Mouse (Mus musculus) brown adipose tissue, adult 24 weeks (tissue): ENCODE measurements around the gene Gm21983. TPM values are rescaled to one million over a fixed set of nuclear protein-coding genes. Genes with fewer than 3 reads are reported as not detected.
A peak's percentile ranks its signal among the peaks of the same experiment; 100 is the strongest.

Source experiments
- H3K27ac ChIP-seq: fragments of 200-500 bp; replicated peaks from 2 replicates; pipeline ENCODE4 v1.5.1; 2012; ENCODE audit warnings: low read depth, mild to moderate bottlenecking, low read length
- H3K4me1 ChIP-seq: fragments of 200-500 bp; 2 replicates; pipeline ENCODE4 v1.6.1; 2012; ENCODE audit warnings: low read length, mixed read lengths; ENCODE audit not compliant: control insufficient read depth, insufficient read depth, insufficient read length
- H3K4me3 ChIP-seq: fragments of 200-500 bp; 2 replicates; pipeline ENCODE4 v1.5.1; 2012; ENCODE audit warnings: low read depth, mild to moderate bottlenecking, low read length, moderate library complexity; ENCODE audit not compliant: insufficient read depth
- polyA plus RNA-seq: library from polyadenylated mRNA; stranded (reverse); fragments of >200 nt; gene quantifications from 2 replicates; pipeline ENCODE4 v1.2.4, GENCODE M21; 2012; ENCODE audit not compliant: missing spikeins, insufficient read depth, insufficient read length

Gm21983 gene
- polyA plus RNA-seq, 1 experiment = not detected

DNA sequence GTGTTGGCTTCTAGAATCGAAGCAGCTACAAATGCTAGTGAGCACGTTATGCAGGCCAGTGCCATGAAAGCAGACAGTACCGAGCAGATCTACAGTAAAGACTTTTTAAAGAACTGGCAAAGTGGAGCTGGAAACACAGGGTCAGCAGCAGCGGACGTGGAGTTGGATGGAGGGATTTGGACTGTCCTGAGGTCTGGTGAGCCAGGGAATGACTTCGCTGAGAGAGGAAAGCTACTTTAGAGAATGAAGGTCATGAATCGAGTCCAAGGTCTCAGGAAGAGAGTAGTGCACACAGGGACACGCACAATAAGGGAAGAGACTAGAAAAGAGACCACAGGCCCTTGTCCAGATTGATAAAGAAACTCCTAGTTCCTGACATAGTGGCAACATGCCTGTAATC is 16.7 kb upstream of the Gm21983 start:
- H3K4me1 ChIP-seq = peaks cover 3% of the 10 kb centered on the region; the same call in 1 of the 2 replicates
- H3K27ac ChIP-seq = peak overlapping the region; percentile 66
- H3K4me3 ChIP-seq = no peak overlapping the region

DNA sequence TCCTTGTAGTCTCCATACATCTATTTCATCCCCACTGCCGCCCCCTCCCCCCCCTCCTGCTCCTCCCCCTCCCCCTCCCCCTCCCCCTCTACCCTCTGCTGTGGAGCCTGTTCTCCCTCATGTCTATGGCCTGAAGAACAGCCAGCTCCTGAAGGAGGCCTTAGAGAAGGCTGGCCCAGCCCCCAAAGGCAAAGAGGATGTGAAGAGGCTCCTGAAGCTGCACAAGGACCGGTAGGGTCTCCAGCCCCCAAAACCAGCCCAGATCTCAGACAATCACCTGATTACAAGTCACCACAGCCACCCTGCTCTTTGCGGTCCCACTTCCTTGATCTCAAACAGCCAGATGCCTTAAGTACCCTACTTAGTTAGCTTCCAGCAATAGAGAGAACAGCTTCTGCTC is 16.2 kb upstream of the Gm21983 start:
- peaks cover 3% of the 10 kb centered on the region; the same call in 1 of the 2 replicates for H3K4me1 ChIP-seq
- no peak overlapping the region for H3K4me3 ChIP-seq
- peak overlapping the region; percentile 66 for H3K27ac ChIP-seq

DNA sequence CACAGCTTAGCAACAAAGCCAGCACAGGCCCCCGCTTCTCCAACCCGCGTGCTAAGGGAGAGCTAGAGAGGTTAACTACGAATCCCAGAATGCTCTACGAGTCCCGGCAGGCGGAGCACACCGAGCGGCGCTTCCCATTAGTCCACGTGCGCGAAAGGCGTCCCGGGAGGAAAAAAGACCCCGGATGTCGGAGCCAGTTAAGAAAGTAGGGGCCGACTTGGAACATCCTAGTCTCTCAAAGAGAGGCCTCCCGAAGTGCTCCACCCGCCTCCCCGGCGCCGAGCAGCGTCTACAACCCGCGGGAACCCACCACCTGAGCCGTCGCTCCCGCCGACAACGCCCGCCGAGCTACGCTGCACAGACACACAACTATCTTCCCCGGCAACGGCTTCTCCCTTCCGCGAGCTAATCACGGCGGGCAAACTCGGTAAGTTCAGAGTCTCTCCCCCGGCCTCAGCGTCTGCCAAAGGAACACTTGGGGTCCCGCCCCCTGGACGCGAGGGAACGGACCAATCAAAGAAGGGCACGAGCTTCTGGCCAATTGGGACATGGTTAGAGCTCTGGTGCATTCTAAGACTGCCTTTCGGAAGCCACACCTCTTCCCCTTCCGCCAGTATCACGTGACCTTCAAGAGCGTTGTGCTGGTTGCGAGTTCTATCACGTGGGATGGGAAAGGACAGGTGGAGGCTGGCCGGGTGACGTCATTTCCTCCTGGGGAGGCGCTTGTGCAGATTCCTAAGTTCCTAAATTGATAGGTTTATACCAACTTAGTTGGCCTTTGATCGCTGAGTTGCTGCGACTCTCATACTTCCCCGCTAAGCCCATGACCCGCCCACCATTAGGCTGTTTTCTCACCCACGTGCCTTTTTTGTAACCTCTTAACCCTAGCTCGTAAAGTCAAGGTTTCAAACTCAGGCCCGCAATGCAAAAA is 15.1 kb upstream of the Gm21983 start, which contains the start of the genes BC024978 and Snrpa:
BC024978 (plus strand) TSS at position 101 of the 931 bp plus-strand sequence.
Snrpa (minus strand) TSS at position 591 of the 931 bp plus-strand sequence.
- Histone ChIP-seq H3K27ac (peak within 1 kb of the TSS; percentile 94), H3K4me3 (peak within 1 kb of the TSS; percentile 85), H3K4me1 (peaks cover 3% of the 10 kb centered on the region; the same call in 1 of the 2 replicates)

DNA sequence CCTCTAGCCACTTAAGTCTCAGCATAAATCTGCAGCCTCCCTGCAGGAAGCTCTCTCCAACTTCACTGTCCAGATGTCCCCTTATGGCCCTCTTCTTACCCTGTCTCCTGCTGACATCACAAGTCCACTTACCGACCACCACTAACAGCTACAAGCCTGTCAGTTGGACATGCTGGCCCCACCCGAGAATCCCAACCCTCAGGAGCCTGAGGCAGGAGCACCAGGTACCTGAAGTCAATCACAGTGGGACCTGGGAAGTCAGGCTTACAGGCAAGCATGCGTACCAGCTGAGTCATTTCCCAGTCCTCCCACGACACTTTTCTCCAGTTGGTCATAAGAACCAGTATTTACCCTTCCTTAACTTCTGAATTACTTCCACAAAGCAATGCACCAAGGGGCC is 12.8 kb upstream of the Gm21983 start:
- no peak overlapping the region for H3K27ac ChIP-seq
- peaks cover 3% of the 10 kb centered on the region; the same call in 1 of the 2 replicates for H3K4me1 ChIP-seq
- H3K4me3 ChIP-seq = no peak overlapping the region

DNA sequence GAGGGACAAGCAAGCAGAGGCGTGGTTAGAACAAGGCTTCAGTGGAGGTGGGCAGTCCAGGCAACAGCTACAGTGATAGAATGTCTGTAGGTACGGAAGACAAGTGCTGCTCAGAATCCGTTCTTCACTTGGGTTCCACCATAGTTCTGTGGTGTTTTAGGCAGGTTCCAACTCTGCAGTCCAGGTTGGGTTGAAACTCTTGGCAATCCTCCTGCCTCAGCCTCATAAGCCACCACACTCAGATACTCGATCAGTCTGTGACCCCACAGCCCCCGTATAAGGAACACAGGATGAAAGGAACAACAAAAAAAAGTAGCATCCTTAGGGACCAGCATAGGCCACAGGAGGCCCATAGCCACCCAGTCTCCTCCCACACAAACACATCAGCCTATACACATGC is 11.5 kb upstream of the Gm21983 start:
- no peak overlapping the region for H3K4me3 ChIP-seq
- H3K4me1 ChIP-seq = peaks cover 3% of the 10 kb centered on the region; the same call in 1 of the 2 replicates
- H3K27ac ChIP-seq = no peak overlapping the region

DNA sequence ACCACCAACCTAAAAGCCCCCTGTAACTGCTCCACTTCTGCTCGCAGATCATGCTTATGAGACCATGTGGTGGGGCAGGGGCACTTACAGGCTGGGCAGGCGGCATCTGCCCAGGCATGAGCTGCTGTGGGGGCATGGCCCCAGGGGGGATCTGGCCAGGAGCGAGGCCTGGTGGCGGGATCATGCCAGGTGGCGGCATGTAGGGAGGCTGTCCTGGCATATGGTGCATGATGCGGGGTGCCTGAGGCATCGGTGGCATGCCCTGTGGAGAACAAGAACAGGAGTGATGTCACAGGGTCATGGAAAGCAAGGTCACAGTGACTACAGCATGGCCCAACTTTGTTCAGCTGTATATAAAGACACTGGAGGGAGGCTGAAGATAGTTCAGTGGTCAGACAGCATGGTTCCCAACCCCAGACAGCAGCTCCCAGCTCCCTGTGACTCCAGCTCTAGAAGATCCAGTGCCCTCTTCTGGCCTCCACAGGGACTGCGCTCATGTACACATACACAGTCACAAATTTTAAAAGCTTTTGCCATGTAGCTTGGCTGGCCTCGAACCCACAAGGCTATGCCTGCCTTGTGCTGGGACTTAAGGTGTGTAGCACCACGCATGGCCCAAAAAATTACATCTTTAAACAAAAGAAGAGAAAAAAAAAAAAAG is 8.5 kb upstream of the Gm21983 start:
- Histone ChIP-seq H3K4me3 (no peak overlapping the region), H3K4me1 (no peaks in the 10 kb centered on the region), H3K27ac (no peak overlapping the region)

DNA sequence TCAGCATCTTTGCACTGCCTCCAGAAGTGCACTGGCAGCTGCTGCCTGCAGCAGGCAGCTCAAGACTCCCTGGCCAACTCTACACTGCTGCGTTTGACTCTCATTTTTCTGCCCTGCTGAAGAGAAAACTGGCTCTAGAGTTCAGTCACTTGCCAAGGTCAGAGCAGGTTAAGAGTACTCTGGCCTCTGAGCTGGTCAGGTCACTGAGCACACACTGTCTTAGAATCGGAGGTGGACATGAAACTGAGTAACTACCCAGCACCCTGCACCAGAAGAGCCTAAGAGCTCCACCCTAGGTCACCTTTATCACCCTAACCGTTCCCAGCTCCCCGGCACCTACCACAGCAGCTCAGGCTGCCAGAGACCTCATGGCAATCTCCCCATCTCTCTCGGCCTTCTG is 5.1 kb upstream of the Gm21983 start:
- Histone ChIP-seq H3K4me1 (no peaks in the 10 kb centered on the region), H3K4me3 (no peak overlapping the region), H3K27ac (no peak overlapping the region)

DNA sequence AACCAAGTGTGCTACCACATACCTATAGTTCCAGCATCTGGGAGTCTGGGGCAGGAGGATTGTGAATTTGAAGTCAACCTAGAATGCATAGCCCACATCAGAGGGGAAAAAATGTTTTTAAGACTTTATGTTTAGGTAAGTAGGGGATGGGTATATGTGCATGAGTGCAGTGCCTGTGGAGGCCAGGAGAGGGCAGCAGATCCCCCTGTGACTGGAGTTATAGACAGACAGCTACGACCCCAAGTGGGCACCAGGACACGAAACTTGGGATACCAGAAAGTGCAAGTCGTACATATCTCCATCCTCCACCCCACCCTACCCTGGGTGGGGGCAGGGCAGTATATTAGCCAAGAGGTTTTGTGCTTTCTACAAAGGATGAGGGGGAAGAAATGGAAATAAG is 4.1 kb upstream of the Gm21983 start:
- H3K4me3 ChIP-seq = no peak overlapping the region

DNA sequence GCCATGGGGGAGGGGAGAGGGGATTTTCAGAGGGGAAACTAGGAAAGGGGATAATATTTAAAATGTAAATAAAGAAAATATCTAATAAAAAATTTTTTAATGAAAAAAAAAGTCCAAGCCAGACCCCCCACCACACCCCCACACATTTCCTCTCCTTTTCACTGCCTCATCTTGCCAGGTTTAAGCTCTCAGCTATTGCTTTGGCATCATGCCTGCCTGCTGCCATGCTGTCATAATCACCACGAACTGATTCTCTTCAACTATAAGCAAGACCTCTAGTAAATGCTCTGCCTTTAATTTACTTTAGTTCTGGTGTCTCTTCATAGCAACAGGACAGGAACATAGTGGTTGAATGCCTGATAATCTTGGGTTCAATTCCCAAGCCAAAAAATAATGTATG is 1.6 kb upstream of the Gm21983 start:
- Histone ChIP-seq H3K27ac (no peak overlapping the region), H3K4me1 (peaks cover 6% of the 10 kb centered on the region; the same call in 1 of the 2 replicates), H3K4me3 (no peak overlapping the region)

More for the DNA sequence above, 4.1 kb upstream of the Gm21983 start:
- H3K4me1 ChIP-seq = peaks cover 4% of the 10 kb centered on the region; the same call in 1 of the 2 replicates
- no peak overlapping the region for H3K27ac ChIP-seq

DNA sequence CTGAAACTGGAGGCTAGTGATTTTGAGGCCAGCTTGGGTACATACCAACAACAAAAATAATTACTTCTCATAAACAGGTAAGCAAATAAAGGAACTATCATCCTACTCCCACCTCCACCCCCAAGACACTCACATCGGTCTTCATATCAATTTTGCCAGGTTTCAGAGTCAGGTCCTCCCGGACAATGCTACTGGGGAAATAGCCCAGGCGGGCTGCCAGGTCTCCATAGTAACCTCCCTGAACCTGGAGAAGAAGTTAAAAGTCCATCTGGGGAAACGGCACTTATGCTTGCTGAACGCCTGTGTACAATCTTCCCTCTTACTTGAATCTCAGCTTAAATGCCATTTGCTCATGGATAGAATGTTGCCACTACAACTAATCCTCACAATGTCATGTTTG is 850 bp downstream of the Gm21983 start:
- H3K27ac ChIP-seq = peak overlapping the region; percentile 56; the same call in 1 of the 2 replicates
- no peak overlapping the region for H3K4me3 ChIP-seq
- peaks cover 6% of the 10 kb centered on the region; the same call in 1 of the 2 replicates for H3K4me1 ChIP-seq

DNA sequence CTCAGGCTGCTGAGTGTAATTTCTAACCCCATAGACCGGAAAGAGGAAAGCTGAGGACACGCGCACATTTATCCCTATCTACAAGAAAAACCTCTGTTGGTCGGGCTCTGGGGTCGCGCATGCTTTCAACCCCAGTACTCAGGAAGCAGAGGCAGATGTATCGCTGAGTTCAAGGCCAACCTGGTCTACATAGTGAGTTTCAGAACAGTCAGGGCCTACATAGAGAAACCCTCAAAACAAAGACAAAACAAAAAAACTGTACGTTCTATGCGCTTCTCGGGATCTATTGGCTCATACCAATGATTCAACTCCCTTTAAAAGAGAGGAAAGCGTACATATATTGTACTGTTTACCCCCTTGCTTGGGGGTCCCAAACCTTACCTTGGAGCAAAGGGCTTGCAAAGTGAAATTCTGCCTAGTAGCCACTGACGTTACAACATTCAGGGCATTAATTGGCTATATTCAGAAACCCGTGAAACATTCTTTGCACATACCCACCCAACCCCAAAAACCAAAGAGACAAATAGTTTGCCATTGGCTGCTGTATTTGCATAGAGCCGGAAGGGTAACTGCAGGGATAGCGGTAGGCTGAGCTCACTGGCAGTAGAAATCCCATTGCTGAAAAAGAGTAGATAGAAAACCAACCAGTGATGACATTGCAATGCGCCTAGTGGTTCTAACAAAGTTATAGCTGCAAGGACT is 1.5 kb downstream of the Gm21983 start:
- Histone ChIP-seq H3K4me1 (peaks cover 6% of the 10 kb centered on the region; the same call in 1 of the 2 replicates), H3K27ac (peak overlapping the region; percentile 53), H3K4me3 (peak overlapping the region; percentile 52)

DNA sequence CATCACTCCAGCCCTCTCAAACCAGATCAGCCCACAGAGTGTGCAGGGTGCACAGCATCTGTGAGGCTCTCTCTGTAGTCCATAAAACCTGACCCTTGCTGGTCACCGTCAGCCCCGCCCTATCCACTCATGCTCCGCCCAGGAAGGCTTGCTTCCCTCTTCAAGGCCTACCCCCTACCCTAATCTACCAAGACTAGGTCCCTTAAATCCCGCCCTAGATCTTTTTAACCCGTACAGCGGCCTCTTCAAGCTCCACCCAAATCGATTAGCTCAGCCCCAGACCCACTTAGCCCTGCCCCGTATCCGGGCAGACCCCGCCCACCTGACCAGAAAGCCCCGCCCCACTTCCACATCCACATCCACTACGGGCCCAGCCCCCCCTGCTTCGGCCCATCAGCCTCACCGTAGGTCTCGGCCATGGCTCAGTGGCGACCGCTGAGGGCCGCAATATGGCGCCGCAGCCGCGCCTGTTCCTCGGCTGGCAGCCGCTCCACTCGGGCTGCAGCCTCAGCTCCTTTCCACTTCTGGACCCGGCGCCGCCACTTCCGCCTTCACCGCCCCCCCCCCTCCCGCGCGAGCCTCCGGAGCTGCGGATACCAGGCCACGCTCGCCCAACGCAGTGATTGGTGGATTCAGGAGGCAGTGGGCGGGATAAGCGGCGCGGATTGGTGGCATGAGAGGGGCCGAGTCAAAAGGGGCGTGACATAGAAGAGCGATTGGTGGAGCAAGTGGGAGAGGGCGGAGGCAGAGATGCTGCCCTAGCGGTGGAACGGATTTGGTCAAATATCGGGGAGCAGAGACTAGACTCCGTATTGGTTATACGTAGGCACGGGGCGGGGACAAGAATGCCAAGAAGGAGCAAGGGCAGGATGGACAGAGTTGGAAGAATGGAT is 2.3 kb downstream of the Gm21983 start, which contains the start of gene Rab4b:
Rab4b (minus strand) TSS at position 573 of the 893 bp plus-strand sequence.
- H3K27ac ChIP-seq = peak within 1 kb of the TSS; percentile 94
- peaks cover 6% of the 10 kb centered on the region; the same call in 1 of the 2 replicates for H3K4me1 ChIP-seq
- H3K4me3 ChIP-seq = peak within 1 kb of the TSS; percentile 85

DNA sequence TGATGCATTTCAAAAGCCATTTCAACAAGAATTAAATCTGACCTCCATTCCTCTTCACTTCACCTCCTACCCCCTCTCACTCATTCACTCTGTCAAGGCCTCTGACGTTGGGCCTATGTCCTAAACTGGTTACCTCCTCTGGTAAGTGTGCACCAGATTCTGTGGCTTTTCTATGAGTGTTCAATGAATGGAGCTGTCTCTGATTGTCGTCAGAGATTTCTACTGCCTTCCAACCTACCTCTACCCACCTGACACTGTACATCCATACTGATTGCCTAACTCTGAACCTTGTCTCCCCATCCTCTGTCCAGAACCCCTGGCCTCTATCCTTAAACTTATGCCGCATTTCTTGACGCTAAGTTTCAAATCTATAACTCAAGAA is 3.0 kb downstream of the Gm21983 start:
- Histone ChIP-seq H3K4me3 (peak overlapping the region; percentile 85), H3K27ac (peak overlapping the region; percentile 94), H3K4me1 (peaks cover 6% of the 10 kb centered on the region; the same call in 1 of the 2 replicates)

DNA sequence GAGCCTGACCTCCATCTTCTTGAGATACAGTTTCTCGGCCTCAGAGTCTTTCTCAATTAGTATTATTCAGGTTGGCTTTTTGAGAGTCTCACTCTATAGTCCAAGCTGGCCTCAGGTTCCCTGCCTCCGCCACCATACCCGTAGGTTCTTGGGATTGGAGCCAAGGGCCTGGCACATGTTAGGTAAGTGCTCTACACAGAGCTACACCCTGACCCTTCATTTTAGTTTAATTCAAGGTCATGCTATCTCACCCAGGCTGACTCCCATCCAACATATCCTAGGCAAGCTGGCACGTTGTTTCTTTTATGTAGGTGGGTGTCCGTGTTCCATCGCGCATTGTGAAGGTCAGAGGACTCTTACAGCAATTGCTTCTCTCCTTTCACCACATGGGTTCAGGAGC is 6.0 kb downstream of the Gm21983 start:
- no peak overlapping the region for H3K27ac ChIP-seq
- H3K4me1 ChIP-seq = peaks cover 2% of the 10 kb centered on the region; the same call in 1 of the 2 replicates
- H3K4me3 ChIP-seq = no peak overlapping the region
